Mouse (Mus musculus) bone marrow macrophage, adult 2 months (primary cell): ENCODE measurements at regions not wholly inside any gene's neighbourhood (a gene's known extent, or its start where the extent isn't known, plus 50 kb on each side); places are given as distances from the start of the nearest gene placed in this dataset.

ENCODE experiments used
- CTCF ChIP-seq: IDR thresholded peaks from 2 replicates; pipeline ENCODE4 v1.5.1; 2012; ENCODE audit warnings: low read depth, mild to moderate bottlenecking, low read length, moderate library complexity
- POLR2A ChIP-seq: IDR thresholded peaks from 2 replicates; pipeline ENCODE4 v1.6.1; 2012; ENCODE audit warnings: mild to moderate bottlenecking, low read depth, low read length, borderline replicate concordance

GRCm38 (mm10) chr7:136213057-136213961, 497.1 kb upstream of the Mki67 start:
- TF ChIP-seq CTCF, result no peak
- no peak for TF ChIP-seq POLR2A
